Mouse (Mus musculus) ES-CJ7 (cell line): ENCODE data around the gene Shkbp1.

Experiments used
- DNase-seq: peaks from one replicate; pipeline ENCODE4 v3.0.0; 2011; ENCODE audit warnings: low read depth, low spot score

The Shkbp1 gene

GRCm38 (mm10) chr7:27355745-27356240 is at the start of gene Shkbp1:
Gene Shkbp1 (minus strand): TSS chr7:27356019.
- DNase-seq, result peak; percentile 92

- DNase-seq, result peak; percentile 73
These were observed 48.6 kb upstream of the Shkbp1 start for GRCm38 (mm10) chr7:27404203-27404942.

GRCm38 (mm10) chr7:27402675-27403074 is 46.9 kb upstream of the Shkbp1 start:
- peak; percentile 92 for DNase-seq

GRCm38 (mm10) chr7:27400545-27400944 is 44.7 kb upstream of the Shkbp1 start:
- no peak for DNase-seq

GRCm38 (mm10) chr7:27397048-27397949 is 41.5 kb upstream of the Shkbp1 start:
- peak; percentile 97 for DNase-seq

GRCm38 (mm10) chr7:27396184-27397047 is 40.6 kb upstream of the Shkbp1 start:
- DNase-seq, result peak; percentile 84

- peak; percentile 96 for DNase-seq
These were observed 39.8 kb upstream of the Shkbp1 start for GRCm38 (mm10) chr7:27395521-27396183.

GRCm38 (mm10) chr7:27391416-27391815 is 35.6 kb upstream of the Shkbp1 start:
- DNase-seq, result no peak

GRCm38 (mm10) chr7:27389213-27389612 is 33.4 kb upstream of the Shkbp1 start:
- no peak for DNase-seq

GRCm38 (mm10) chr7:27384731-27385130 is 28.9 kb upstream of the Shkbp1 start:
- DNase-seq, result peak; percentile 68

- no peak for DNase-seq
These were observed 28.3 kb upstream of the Shkbp1 start for GRCm38 (mm10) chr7:27384134-27384533.

GRCm38 (mm10) chr7:27383233-27383632 is 27.4 kb upstream of the Shkbp1 start:
- peak; percentile 77 for DNase-seq

GRCm38 (mm10) chr7:27381560-27381959 is 25.7 kb upstream of the Shkbp1 start:
- peak; percentile 47 for DNase-seq

GRCm38 (mm10) chr7:27381009-27381408 is 25.2 kb upstream of the Shkbp1 start:
- peak; percentile 74 for DNase-seq

GRCm38 (mm10) chr7:27379836-27380235 is 24.0 kb upstream of the Shkbp1 start:
- DNase-seq, result no peak

- DNase-seq, result peak; percentile 78
These were observed 22.6 kb upstream of the Shkbp1 start for GRCm38 (mm10) chr7:27378431-27378830.

- peak; percentile 36 for DNase-seq
These were observed 19.5 kb upstream of the Shkbp1 start for GRCm38 (mm10) chr7:27375274-27375673.

- DNase-seq, result no peak
These were observed 16.1 kb upstream of the Shkbp1 start for GRCm38 (mm10) chr7:27371715-27372462.

- DNase-seq, result no peak
These were observed 13.3 kb upstream of the Shkbp1 start for GRCm38 (mm10) chr7:27369111-27369510.

- DNase-seq, result peak; percentile 81
These were observed 12.2 kb upstream of the Shkbp1 start for GRCm38 (mm10) chr7:27367976-27368375.
